Mouse (Mus musculus) small intestine, adult 2 months (tissue): Measurements from ENCODE around the gene Bud23.

Source experiments
- CTCF ChIP-seq: fragments of 200-500 bp; IDR thresholded peaks from 2 replicates; pipeline ENCODE4 v1.5.1; 2012; ENCODE audit warnings: low read depth, mild to moderate bottlenecking, control low read depth, inconsistent platforms, low read length, moderate library complexity, mixed read lengths; ENCODE audit not compliant: insufficient replicate concordance, insufficient read length; ENCODE audit errors: extremely low read depth
- POLR2A ChIP-seq: fragments of 200-500 bp; IDR thresholded peaks from 2 replicates; pipeline ENCODE4 v1.6.1; 2012; ENCODE audit warnings: low read depth, mild to moderate bottlenecking, control low read depth, inconsistent platforms, low read length, moderate library complexity

DNA sequence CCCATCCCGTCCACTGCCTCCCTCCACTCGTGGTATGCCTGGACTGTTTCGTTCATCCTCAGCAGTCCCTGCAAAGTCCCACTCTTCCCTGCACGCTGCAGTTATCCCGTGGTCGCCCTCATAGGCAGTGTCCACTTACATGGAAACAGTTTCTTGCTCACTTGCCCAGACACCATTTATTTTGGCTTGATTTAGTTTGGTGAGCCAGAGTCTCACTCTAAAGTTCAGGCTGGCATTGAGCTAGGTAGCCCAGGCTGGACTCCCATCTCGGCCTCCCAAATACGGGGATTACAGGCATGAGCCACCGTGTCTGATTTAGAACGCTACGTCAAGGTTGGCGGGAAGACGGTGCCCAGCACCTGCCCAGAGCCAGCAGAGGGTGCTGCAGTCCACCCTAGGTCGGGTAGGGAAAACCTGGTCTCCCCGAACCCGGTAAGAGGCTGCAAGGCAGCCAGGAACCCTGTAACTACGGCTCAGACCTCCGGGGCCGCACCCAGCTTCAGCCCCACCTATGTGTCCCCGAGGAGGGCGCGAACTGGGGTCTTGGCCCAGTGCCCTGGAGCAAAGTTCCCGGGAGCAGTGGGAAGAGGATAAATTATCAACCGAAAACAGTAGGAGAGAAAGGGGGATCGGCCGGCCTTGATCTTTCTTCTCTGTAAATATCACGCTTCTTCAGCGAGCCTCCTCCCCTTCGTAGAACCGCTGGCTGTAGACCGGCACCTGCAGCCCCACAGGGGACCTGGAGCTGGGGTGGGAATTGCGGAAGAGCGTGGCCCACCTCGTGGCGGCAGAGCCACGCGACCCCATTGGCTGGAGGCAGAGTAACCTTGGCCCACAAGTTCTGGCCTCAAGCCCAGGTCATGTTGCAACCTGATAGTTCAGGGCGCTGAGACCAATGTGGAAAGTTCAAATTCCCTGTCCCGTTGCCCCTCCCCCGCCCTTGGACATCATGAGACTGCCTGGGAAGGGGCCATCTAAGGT lies 43.1 kb upstream of the Bud23 start:
- TF ChIP-seq POLR2A (0 out of 2 replicates have a peak, but pooled peaks have one; percentile 14), CTCF (peak; percentile 74; the same call in 1 of the 2 replicates)
